Mouse (Mus musculus) myocyte (in vitro differentiated cells): ENCODE measurements around the gene Slc9a9. TPM values are rescaled to one million over a fixed set of nuclear protein-coding genes. Genes with fewer than 3 reads are reported as not detected.
A peak's percentile ranks its signal among the peaks of the same experiment; 100 is the strongest.

Experiments
- H3K27me3 ChIP-seq: one replicate; pipeline ENCODE4 v1.6.1; 2011; ENCODE audit not compliant: control insufficient read depth, insufficient read depth, insufficient read length
- H3K36me3 ChIP-seq: one replicate; pipeline ENCODE4 v1.6.1; 2011; ENCODE audit not compliant: control insufficient read depth, insufficient read depth
- H3K4me2 ChIP-seq: one replicate; pipeline ENCODE4 v1.6.1; 2011; ENCODE audit warnings: low read depth, control low read depth
- H3K4me3 ChIP-seq: one replicate; pipeline ENCODE4 v1.5.1; 2011; ENCODE audit warnings: mild to moderate bottlenecking, control low read depth, moderate library complexity
- H3K79me2 ChIP-seq: one replicate; pipeline ENCODE4 v1.6.1; 2011; ENCODE audit not compliant: control insufficient read depth, insufficient read depth
- H3ac ChIP-seq: one replicate; pipeline ENCODE4 v1.6.1; 2011; ENCODE audit not compliant: control insufficient read depth, insufficient read length
- CEBPB ChIP-seq: IDR thresholded peaks from 2 replicates; pipeline ENCODE4 v1.6.1; 2011; ENCODE audit warnings: mild to moderate bottlenecking, moderate library complexity; ENCODE audit not compliant: poor library complexity, insufficient read depth, severe bottlenecking
- E2F4 ChIP-seq: IDR thresholded peaks from one replicate; pipeline ENCODE4 v1.6.1; 2011; ENCODE audit warnings: mild to moderate bottlenecking, control low read depth, moderate library complexity; ENCODE audit not compliant: insufficient read depth
- MAX ChIP-seq: IDR thresholded peaks from one replicate; pipeline ENCODE4 v1.6.1; 2011; ENCODE audit warnings: low read depth, mild to moderate bottlenecking, control low read depth
- MYOD1 ChIP-seq, 3 experiments: IDR thresholded peaks; one replicate each; pipeline ENCODE4 v1.6.1; 2011; ENCODE audit warnings: control low read depth in 2 of 3, low read depth in 2 of 3, mild to moderate bottlenecking in 2 of 3, moderate library complexity in 1 of 3; ENCODE audit not compliant: insufficient read length in 2 of 3, control insufficient read depth in 1 of 3
- MYOG ChIP-seq, 3 experiments: IDR thresholded peaks; one replicate each; pipeline ENCODE4 v1.6.1; 2011; ENCODE audit warnings: control low read depth in 2 of 3, low read depth in 2 of 3, mild to moderate bottlenecking in 2 of 3; ENCODE audit not compliant: insufficient read length in 2 of 3, control insufficient read depth in 1 of 3, insufficient read depth in 1 of 3
- POLR2A ChIP-seq: IDR thresholded peaks from one replicate; pipeline ENCODE4 v1.6.1; 2011; ENCODE audit warnings: low read depth, mild to moderate bottlenecking, control low read depth, moderate library complexity; ENCODE audit not compliant: insufficient read length
- POLR2AphosphoS2 ChIP-seq: IDR thresholded peaks from one replicate; pipeline ENCODE4 v1.6.1; 2011; ENCODE audit warnings: low read depth, control low read depth; ENCODE audit not compliant: insufficient read length
- REST ChIP-seq: IDR thresholded peaks from one replicate; pipeline ENCODE4 v1.6.1; 2011; ENCODE audit warnings: mild to moderate bottlenecking, control low read depth, moderate library complexity; ENCODE audit not compliant: insufficient read depth, insufficient read length
- SRF ChIP-seq: IDR thresholded peaks from one replicate; pipeline ENCODE4 v1.6.1; 2011; ENCODE audit warnings: low read depth; ENCODE audit not compliant: control insufficient read depth, insufficient read length
- TCF12 ChIP-seq: IDR thresholded peaks from one replicate; pipeline ENCODE4 v1.6.1; 2011; ENCODE audit warnings: mild to moderate bottlenecking, control low read depth; ENCODE audit not compliant: poor library complexity, insufficient read depth, severe bottlenecking
- TCF3 ChIP-seq: IDR thresholded peaks from one replicate; pipeline ENCODE4 v1.6.1; 2011; ENCODE audit warnings: low read depth, control low read depth; ENCODE audit not compliant: insufficient read length
- USF1 ChIP-seq: IDR thresholded peaks from one replicate; pipeline ENCODE4 v1.6.1; 2011; ENCODE audit warnings: low read depth, mild to moderate bottlenecking, control low read depth, moderate library complexity
- polyA plus RNA-seq: library from polyadenylated mRNA; unstranded; fragments of >200 nt; fragmentation: generic; extraction: Trizol; gene quantifications from one replicate; pipeline ENCODE4 v1.2.1, GENCODE M21; 2012; ENCODE audit warnings: missing spikeins

Gene Slc9a9
- polyA plus RNA-seq, 1 experiment = 21.5 TPM

DNA sequence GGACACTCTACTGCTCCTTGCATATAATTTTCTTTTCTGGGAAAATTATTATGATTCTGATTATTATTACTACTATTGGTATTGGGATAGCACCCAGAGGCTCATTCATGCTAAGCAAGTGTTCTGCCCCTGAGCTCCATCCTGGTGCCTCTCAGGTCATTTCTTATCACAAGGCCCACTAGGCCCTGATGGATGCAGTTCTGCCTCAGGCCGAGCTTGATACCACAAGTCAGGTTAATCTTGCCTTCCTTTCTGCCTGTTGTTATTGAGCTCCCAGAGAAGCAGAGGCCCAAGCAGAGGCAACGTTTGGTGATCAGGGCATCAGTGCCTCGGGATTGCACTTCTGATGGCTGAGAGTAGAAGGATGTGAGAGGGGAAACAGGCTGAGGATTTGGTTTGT lies 25.3 kb downstream of the Slc9a9 start:
- H3K79me2 ChIP-seq = peaks cover 17% of the 10 kb centered on the region
- no peaks in the 10 kb centered on the region for H3K27me3 ChIP-seq
- no peak overlapping the region for H3ac ChIP-seq
- no peak for TF ChIP-seq TCF12
- TF ChIP-seq MYOG (IDR thresholded peaks at IDR 0.05; ENCODE audit: control insufficient read depth in 1 of 3, insufficient read depth in 1 of 3, insufficient read length in 2 of 3, low read depth in 2 of 3) = no peak
- TF ChIP-seq E2F4 = no peak
- no peak overlapping the region for H3K4me2 ChIP-seq
- no peaks in the 10 kb centered on the region for H3K36me3 ChIP-seq
- H3K4me3 ChIP-seq = no peak overlapping the region

DNA sequence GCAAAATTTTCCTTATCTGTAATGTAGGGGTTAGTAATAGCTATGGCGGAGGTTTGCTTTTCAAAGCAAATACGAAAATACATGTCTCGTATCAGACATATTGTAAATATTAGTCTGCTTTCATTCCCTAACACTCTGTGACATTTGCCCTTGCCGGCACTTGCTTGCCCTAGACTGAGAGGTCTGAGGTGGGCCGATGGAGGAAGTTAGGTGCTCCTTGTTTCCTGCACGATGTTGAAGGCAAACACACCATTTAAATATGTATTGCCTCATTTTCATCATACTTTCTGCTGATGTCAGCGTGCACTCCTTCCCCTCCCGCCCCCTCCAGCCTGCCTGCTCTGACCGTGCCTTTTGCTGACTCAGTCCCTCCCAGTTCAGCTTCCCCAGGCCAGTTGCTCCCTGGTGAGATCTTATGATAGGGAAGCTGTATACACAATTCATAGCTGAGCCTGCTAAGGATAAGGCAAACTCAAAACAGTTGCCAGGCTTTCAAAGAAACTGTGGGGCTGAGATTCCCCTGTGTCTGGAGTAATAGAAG lies 26.9 kb downstream of the Slc9a9 start:
- Histone ChIP-seq H3K4me3 (no peak overlapping the region), H3K27me3 (no peaks in the 10 kb centered on the region), H3ac (no peak overlapping the region), H3K4me2 (peak overlapping the region; percentile 42), H3K79me2 (peaks cover 11% of the 10 kb centered on the region), H3K36me3 (no peaks in the 10 kb centered on the region)
- no peak for TF ChIP-seq USF1
- TF ChIP-seq MYOD1 (IDR thresholded peaks at IDR 0.05; ENCODE audit: control insufficient read depth in 1 of 3, insufficient read length in 2 of 3, low read depth in 2 of 3) = peak in 1 of 3 experiments; percentile 27
- TF ChIP-seq MYOG (IDR thresholded peaks at IDR 0.05; ENCODE audit: control insufficient read depth in 1 of 3, insufficient read depth in 1 of 3, insufficient read length in 2 of 3, low read depth in 2 of 3) = peak in 2 of 3 experiments; percentile 18 to 59
- no peak for TF ChIP-seq POLR2AphosphoS2
- no peak for TF ChIP-seq E2F4
- no peak for TF ChIP-seq REST
- TF ChIP-seq POLR2A = no peak
- TF ChIP-seq CEBPB = no peak

DNA sequence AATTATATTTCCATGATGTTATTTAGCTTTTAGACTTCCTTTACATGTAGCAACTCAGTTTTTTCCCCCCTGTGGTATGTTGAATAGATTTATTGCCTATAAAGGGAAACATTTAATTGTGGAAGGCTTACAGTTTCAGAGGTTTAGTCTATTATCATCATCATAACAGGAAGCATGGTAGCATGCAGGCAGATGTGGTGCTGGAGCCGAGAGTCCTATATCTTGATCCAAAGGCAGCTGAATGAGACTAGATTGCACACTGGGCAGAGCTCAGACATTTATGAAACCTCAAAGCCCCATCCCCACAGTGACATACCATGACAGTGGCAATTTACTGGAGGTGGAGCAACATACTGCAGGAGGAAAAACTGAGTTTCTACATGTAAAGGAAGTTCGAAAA lies 28.5 kb downstream of the Slc9a9 start:
- H3K4me3 ChIP-seq = no peak overlapping the region
- no peaks in the 10 kb centered on the region for H3K27me3 ChIP-seq
- peaks cover 3% of the 10 kb centered on the region for H3K36me3 ChIP-seq
- peaks cover 13% of the 10 kb centered on the region for H3K79me2 ChIP-seq
- no peak for TF ChIP-seq POLR2A
- no peak for TF ChIP-seq POLR2AphosphoS2
- TF ChIP-seq REST = no peak
- no peak for TF ChIP-seq MAX
- no peak for TF ChIP-seq USF1
- no peak for TF ChIP-seq MYOD1 (IDR thresholded peaks at IDR 0.05; ENCODE audit: control insufficient read depth in 1 of 3, insufficient read length in 2 of 3, low read depth in 2 of 3)
- no peak for TF ChIP-seq TCF12
- H3K4me2 ChIP-seq = no peak overlapping the region
- no peak overlapping the region for H3ac ChIP-seq

DNA sequence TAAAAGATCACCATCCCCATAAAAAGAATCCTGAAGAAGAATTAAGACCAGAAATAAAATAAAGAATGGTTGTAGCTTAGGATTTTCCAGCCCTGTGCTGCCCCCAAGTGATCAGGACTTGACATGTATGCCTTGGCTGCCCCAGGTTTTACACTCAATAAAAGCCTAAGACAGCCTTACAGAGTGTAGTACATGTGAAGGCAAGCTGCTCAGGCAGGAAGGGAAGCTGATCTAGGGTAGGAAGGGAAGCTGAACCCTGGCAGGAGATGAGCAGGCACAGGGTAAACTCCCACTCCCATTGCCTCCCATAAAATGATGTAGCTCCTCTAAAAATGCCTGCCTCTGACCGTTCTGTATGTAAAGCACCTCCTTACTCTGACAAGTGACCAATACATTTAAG lies 30.8 kb downstream of the Slc9a9 start:
- no peaks in the 10 kb centered on the region for H3K27me3 ChIP-seq
- H3ac ChIP-seq = no peak overlapping the region
- H3K4me3 ChIP-seq = peak overlapping the region; percentile 13
- peak overlapping the region; percentile 93 for H3K4me2 ChIP-seq
- peak; percentile 50 for TF ChIP-seq POLR2A
- peak; percentile 53 for TF ChIP-seq POLR2AphosphoS2
- no peak for TF ChIP-seq REST
- peaks cover 8% of the 10 kb centered on the region for H3K36me3 ChIP-seq
- peaks cover 30% of the 10 kb centered on the region for H3K79me2 ChIP-seq

DNA sequence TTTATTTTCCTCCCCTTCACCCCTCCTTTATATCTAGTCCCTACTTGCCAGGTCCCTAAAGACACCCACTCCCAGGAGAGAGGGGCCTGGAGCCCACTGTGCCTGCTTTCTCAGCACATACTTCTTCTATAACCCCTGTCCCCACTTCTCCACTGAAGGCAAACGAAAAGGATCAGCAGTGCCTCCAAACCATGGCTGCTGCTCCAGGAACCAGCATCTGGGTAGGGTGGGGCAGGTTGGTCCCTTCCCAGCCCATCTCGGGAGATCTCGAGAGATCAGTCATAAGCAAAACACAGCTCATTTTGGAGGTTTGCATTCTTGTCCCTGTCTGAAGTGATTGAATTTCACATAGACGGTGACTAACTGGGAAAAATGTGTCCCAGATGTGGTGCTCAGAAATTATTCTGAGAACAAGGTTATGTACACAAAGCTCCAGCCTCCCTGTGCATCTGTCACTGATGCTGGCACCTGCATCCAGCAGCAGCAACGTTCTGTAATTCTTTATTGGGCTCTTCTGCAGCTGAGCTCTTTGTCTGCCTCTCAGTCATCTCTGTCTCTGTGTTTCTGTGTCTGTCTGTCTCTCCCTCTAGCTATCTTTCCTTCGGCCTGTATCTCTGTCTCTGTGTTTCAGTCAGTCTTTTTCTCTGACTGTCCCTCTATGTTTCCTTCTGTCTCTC lies 31.6 kb downstream of the Slc9a9 start:
- no peak overlapping the region for H3ac ChIP-seq
- peaks cover 8% of the 10 kb centered on the region for H3K36me3 ChIP-seq
- peak overlapping the region; percentile 93 for H3K4me2 ChIP-seq
- H3K4me3 ChIP-seq = peak overlapping the region; percentile 13
- no peaks in the 10 kb centered on the region for H3K27me3 ChIP-seq
- peaks cover 26% of the 10 kb centered on the region for H3K79me2 ChIP-seq
- 0 out of 2 replicates have a peak, but pooled peaks have one; percentile 2 for TF ChIP-seq CEBPB
- TF ChIP-seq SRF = no peak
- peak in 2 of 3 experiments; percentile 29 to 44 for TF ChIP-seq MYOD1 (IDR thresholded peaks at IDR 0.05; ENCODE audit: control insufficient read depth in 1 of 3, insufficient read length in 2 of 3, low read depth in 2 of 3)
- no peak for TF ChIP-seq MYOG (IDR thresholded peaks at IDR 0.05; ENCODE audit: control insufficient read depth in 1 of 3, insufficient read depth in 1 of 3, insufficient read length in 2 of 3, low read depth in 2 of 3)
- TF ChIP-seq E2F4 = no peak
- no peak for TF ChIP-seq MAX
- peak; percentile 67 for TF ChIP-seq POLR2AphosphoS2
- TF ChIP-seq TCF12 = no peak
- TF ChIP-seq POLR2A = peak; percentile 61
- TF ChIP-seq REST = no peak
- no peak for TF ChIP-seq USF1
- TF ChIP-seq TCF3 = no peak
